Mouse (Mus musculus): ENCODE results near the gene Rcc2. TPM values are rescaled to one million over a fixed set of nuclear protein-coding genes. Genes with fewer than 3 reads are reported as not detected.

The Rcc2 gene
- polyA plus RNA-seq, 1 experiment from 2014 or later = 15.1 TPM

DNA sequence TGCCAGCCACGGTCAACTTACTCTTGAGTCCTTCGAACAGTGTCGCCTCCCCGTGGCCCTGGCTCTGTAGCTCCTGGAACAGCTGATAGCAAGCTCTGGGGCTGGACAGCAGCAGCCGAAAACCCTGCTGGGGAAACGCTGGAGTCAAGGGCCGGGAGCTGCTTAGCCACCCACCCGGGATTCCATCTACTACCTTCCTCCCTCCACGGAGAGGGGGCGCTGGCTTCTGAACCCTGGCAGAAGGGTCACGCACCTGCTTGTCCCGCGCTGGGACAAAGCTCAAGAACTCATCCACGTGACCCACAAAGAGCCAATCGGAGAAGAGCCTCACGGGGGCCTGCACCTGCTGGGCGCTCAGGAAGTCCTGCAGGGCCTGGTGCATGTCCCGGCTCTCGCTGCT is 50.0 kb downstream of the Rcc2 start:
- peak overlapping the region; percentile 57 for H3K4me2 ChIP-seq (ENCODE audit: low read depth, low read length)
- H3K27me3 ChIP-seq (ENCODE audit: insufficient read depth, low read length) = no peaks in the 10 kb centered on the region
- 0 out of 2 replicates have a peak, but pooled peaks cover 5% of the 10 kb centered on the region for H3K4me1 ChIP-seq (ENCODE audit: insufficient read depth)
- 6% methylated on average over 19 of the region's 19 CpGs for WGBS (ENCODE audit: insufficient replicate concordance)
- H3K36me3 ChIP-seq (replicated peaks; ENCODE audit: insufficient read depth, low read length) = no peaks in the 10 kb centered on the region
- TF ChIP-seq CTCF (IDR thresholded peaks at IDR 0.05; ENCODE audit: low read depth) (peak; percentile 29), EP300 (IDR thresholded peaks at IDR 0.05; ENCODE audit: low read depth) (no peak)
- no peaks in the 10 kb centered on the region for H3K9me3 ChIP-seq (ENCODE audit: low read length)
- DNase-seq (peak; percentile 65), ATAC-seq (peak; percentile 69)
- no peak overlapping the region for H3K4me3 ChIP-seq (ENCODE audit: low read depth, low read length)
- H3K27ac ChIP-seq (ENCODE audit: low read depth) = no peak overlapping the region
- peak overlapping the region; percentile 26; the same call in 1 of the 2 replicates for H3K9ac ChIP-seq (replicated peaks)

DNA sequence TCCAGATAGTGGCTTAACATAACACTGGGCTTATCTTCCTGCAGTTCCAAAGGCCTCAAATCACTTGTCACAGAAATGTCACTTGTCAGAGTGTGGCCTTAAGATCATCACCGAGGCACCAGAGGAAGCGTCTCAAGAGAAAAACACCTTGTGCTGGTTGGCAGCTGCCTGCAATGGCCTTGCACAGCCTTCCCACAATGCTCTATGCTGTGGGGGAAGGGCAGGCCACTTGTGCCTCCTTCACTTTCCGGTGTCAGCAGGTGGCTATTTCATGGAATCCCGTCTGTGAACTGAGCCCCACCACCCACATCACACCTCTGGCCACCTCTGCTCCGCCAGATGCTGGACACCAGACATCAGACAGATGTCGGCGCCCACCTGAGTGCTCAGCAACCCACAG is 53.0 kb downstream of the Rcc2 start:
- TF ChIP-seq EP300 (IDR thresholded peaks at IDR 0.05; ENCODE audit: low read depth) (no peak), CTCF (IDR thresholded peaks at IDR 0.05; ENCODE audit: low read depth) (no peak)
- Histone ChIP-seq H3K27ac (ENCODE audit: low read depth) (no peak overlapping the region), H3K27me3 (ENCODE audit: insufficient read depth, low read length) (no peaks in the 10 kb centered on the region), H3K36me3 (replicated peaks; ENCODE audit: insufficient read depth, low read length) (no peaks in the 10 kb centered on the region), H3K4me3 (ENCODE audit: low read depth, low read length) (no peak overlapping the region), H3K9me3 (ENCODE audit: low read length) (no peaks in the 10 kb centered on the region), H3K4me1 (ENCODE audit: insufficient read depth) (0 out of 2 replicates have a peak, but pooled peaks cover 5% of the 10 kb centered on the region), H3K4me2 (ENCODE audit: low read depth, low read length) (no peak overlapping the region), H3K9ac (replicated peaks) (no peak overlapping the region)
- 56% methylated on average over 7 of the region's 7 CpGs for WGBS (ENCODE audit: insufficient replicate concordance)
- DNase-seq (no peak), ATAC-seq (no peak)

DNA sequence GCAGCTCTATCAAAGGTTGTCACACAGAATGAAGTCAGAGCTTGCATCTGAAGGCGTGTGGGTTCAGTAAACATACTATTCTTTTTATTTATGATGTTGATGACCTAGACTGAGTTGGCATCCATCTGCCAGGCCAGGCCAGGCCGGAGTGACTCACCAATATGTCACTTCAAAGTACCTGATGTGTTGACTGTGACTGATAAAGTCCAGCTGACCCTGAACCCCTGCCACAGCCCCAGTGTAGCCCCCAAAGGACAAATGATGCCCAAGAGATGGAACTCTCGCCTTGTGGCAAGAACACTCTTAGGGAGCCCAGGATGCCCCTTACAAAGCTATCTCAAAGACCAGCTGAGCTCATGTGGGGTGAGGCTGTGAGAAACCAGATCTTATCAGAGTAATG is 55.5 kb downstream of the Rcc2 start:
- H3K36me3 ChIP-seq (replicated peaks; ENCODE audit: insufficient read depth, low read length) = no peaks in the 10 kb centered on the region
- DNase-seq (no peak), ATAC-seq (no peak)
- no peaks in the 10 kb centered on the region for H3K4me1 ChIP-seq (ENCODE audit: insufficient read depth)
- WGBS (ENCODE audit: insufficient replicate concordance) = 61% methylated on average over 3 of the region's 3 CpGs
- H3K9ac ChIP-seq (replicated peaks) = no peak overlapping the region
- H3K9me3 ChIP-seq (ENCODE audit: low read length) = no peaks in the 10 kb centered on the region
- H3K4me3 ChIP-seq (ENCODE audit: low read depth, low read length) = no peak overlapping the region
- TF ChIP-seq EP300 (IDR thresholded peaks at IDR 0.05; ENCODE audit: low read depth) = no peak
- TF ChIP-seq CTCF (IDR thresholded peaks at IDR 0.05; ENCODE audit: low read depth) = no peak
- H3K4me2 ChIP-seq (ENCODE audit: low read depth, low read length) = no peak overlapping the region
- no peak overlapping the region for H3K27ac ChIP-seq (ENCODE audit: low read depth)
- H3K27me3 ChIP-seq (ENCODE audit: insufficient read depth, low read length) = no peaks in the 10 kb centered on the region

DNA sequence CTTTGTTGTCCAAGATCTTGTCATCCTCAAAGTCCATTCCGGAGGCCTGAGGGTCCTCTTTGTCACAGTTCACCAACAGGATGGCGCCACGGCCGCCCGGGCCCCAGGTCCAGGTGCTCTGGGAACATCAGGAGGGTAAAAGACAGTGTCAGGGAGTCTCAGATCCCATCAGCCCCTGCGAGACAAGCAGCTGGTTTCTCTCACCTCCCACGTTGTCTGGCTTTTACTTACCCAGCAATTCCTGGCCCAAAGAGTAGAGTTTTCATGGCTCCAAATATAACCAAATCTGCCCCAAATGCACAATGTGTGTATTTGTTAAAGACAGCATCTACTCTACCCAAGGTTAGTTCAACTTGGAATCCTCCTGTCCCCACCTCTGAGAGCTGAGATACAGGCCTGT is 61.3 kb downstream of the Rcc2 start:
- TF ChIP-seq CTCF (IDR thresholded peaks at IDR 0.05; ENCODE audit: low read depth) = no peak
- H3K36me3 ChIP-seq (replicated peaks; ENCODE audit: insufficient read depth, low read length) = no peaks in the 10 kb centered on the region
- 91% methylated on average over 7 of the region's 7 CpGs for WGBS (ENCODE audit: insufficient replicate concordance)
- ATAC-seq = no peak
- H3K4me1 ChIP-seq (ENCODE audit: insufficient read depth) = no peaks in the 10 kb centered on the region
- no peaks in the 10 kb centered on the region for H3K27me3 ChIP-seq (ENCODE audit: insufficient read depth, low read length)
- H3K4me3 ChIP-seq (ENCODE audit: low read depth, low read length) = no peak overlapping the region
- no peak overlapping the region for H3K27ac ChIP-seq (ENCODE audit: low read depth)
- no peaks in the 10 kb centered on the region for H3K9me3 ChIP-seq (ENCODE audit: low read length)
- H3K4me2 ChIP-seq (ENCODE audit: low read depth, low read length) = no peak overlapping the region
- H3K9ac ChIP-seq (replicated peaks) = no peak overlapping the region
- no peak for DNase-seq

DNA sequence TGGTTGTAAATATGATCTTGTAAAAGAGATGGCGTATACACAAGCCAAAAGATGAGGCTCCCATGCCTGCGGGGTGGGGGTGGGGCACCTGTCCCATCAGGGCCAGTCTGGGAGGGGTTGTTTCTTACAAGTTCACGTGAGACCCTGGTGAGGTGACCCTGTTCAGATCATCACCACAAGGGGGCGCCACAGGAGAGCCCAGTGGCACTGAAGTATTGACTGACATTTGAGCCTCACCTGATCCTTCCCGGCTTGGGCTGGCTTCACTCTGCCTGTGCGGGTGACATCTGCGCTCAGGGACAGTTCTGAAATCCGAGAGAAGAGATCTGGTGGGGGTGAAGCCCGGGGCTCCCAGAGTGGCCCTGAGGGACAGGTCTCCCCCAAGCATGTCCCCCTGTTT is 62.8 kb downstream of the Rcc2 start:
- Histone ChIP-seq H3K4me3 (ENCODE audit: low read depth, low read length) (no peak overlapping the region), H3K4me2 (ENCODE audit: low read depth, low read length) (no peak overlapping the region), H3K9ac (replicated peaks) (no peak overlapping the region), H3K36me3 (replicated peaks; ENCODE audit: insufficient read depth, low read length) (no peaks in the 10 kb centered on the region), H3K9me3 (ENCODE audit: low read length) (no peaks in the 10 kb centered on the region), H3K27me3 (ENCODE audit: insufficient read depth, low read length) (no peaks in the 10 kb centered on the region), H3K27ac (ENCODE audit: low read depth) (no peak overlapping the region), H3K4me1 (ENCODE audit: insufficient read depth) (no peaks in the 10 kb centered on the region)
- DNase-seq = peak; percentile 85
- 15% methylated on average over 9 of the region's 9 CpGs for WGBS (ENCODE audit: insufficient replicate concordance)
- TF ChIP-seq EP300 (IDR thresholded peaks at IDR 0.05; ENCODE audit: low read depth) = no peak
- peak; percentile 88 for TF ChIP-seq CTCF (IDR thresholded peaks at IDR 0.05; ENCODE audit: low read depth)
- peak; percentile 80 for ATAC-seq

DNA sequence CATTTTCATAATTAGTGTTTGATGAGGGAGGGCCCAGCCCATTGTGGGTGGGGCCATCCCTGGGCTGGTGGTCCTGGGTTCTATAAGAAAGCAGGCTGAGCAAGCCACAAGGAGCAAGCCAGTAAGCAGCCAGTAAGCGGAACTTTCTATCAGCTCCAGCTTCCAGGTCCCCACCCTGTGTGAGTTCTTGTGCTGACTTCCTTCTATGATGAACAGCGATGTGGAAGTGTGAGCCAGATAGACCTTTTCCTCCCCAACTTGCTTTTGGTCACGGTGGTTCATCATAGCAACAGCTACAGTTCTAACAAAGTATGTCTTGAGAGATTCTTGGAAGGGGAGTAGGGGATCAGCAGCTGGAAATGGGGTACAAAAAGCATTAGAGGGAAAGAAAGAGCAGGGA is 65.6 kb downstream of the Rcc2 start:
- Histone ChIP-seq H3K27ac (ENCODE audit: low read depth) (no peak overlapping the region), H3K36me3 (replicated peaks; ENCODE audit: insufficient read depth, low read length) (no peaks in the 10 kb centered on the region), H3K4me2 (ENCODE audit: low read depth, low read length) (no peak overlapping the region), H3K27me3 (ENCODE audit: insufficient read depth, low read length) (no peaks in the 10 kb centered on the region), H3K9me3 (ENCODE audit: low read length) (no peaks in the 10 kb centered on the region), H3K4me1 (ENCODE audit: insufficient read depth) (0 out of 2 replicates have a peak, but pooled peaks cover 8% of the 10 kb centered on the region), H3K9ac (replicated peaks) (no peak overlapping the region), H3K4me3 (ENCODE audit: low read depth, low read length) (no peak overlapping the region)
- no peak for TF ChIP-seq EP300 (IDR thresholded peaks at IDR 0.05; ENCODE audit: low read depth)
- no peak for TF ChIP-seq CTCF (IDR thresholded peaks at IDR 0.05; ENCODE audit: low read depth)
- ATAC-seq (no peak), DNase-seq (no peak)
- 40% methylated on average over 3 of the region's 3 CpGs for WGBS (ENCODE audit: insufficient replicate concordance)

DNA sequence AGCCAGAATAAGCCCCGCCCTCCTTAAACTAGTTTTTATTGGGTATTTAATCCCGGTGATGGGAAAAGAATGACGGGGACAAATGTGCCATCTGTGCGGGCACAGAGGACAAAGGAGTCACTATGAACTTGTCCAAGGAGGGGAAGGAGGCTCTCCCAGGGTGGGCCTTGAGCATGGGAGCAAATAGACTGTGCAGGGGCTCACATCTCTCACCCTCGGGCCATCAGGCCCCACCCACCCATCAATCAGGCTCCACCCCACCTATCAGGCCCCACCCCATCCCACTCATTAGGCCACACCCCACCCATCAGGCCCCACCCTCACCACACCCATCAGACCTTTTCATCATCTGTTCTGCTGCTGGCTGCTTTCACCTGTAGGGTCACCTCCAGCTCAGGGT is 68.6 kb downstream of the Rcc2 start:
- H3K9me3 ChIP-seq (ENCODE audit: low read length) = no peaks in the 10 kb centered on the region
- no peak overlapping the region for H3K9ac ChIP-seq (replicated peaks)
- ATAC-seq (no peak), DNase-seq (no peak)
- 0 out of 2 replicates have a peak, but pooled peaks cover 8% of the 10 kb centered on the region for H3K4me1 ChIP-seq (ENCODE audit: insufficient read depth)
- no peak overlapping the region for H3K4me2 ChIP-seq (ENCODE audit: low read depth, low read length)
- H3K36me3 ChIP-seq (replicated peaks; ENCODE audit: insufficient read depth, low read length) = no peaks in the 10 kb centered on the region
- no peak for TF ChIP-seq EP300 (IDR thresholded peaks at IDR 0.05; ENCODE audit: low read depth)
- no peak for TF ChIP-seq CTCF (IDR thresholded peaks at IDR 0.05; ENCODE audit: low read depth)
- H3K4me3 ChIP-seq (ENCODE audit: low read depth, low read length) = no peak overlapping the region
- H3K27ac ChIP-seq (ENCODE audit: low read depth) = no peak overlapping the region
- WGBS (ENCODE audit: insufficient replicate concordance) = 88% methylated on average over 5 of the region's 5 CpGs
- H3K27me3 ChIP-seq (ENCODE audit: insufficient read depth, low read length) = no peaks in the 10 kb centered on the region

Measured in liver, postnatal 0 days (tissue).